Mouse (Mus musculus) lung, embryonic 15.5 days (tissue): ENCODE measurements around the gene Zfyve19. TPM values are rescaled to one million over a fixed set of nuclear protein-coding genes. Genes with fewer than 3 reads are reported as not detected.
A peak's percentile ranks its signal among the peaks of the same experiment; 100 is the strongest.

Experiments used
- ATAC-seq: fragments of 200-750 bp; cut with Nextera tagmentation; 2 replicates; pipeline ENCODE4 v1.8.0; 2017; ENCODE audit warnings: moderate number of reproducible peaks, borderline replicate concordance; ENCODE audit not compliant: low FRiP score, low TSS enrichment; ENCODE audit errors: extremely low read depth
- H3K27ac ChIP-seq: fragments of 300-500 bp; sonication (generic); 2 replicates; pipeline ENCODE4 v1.5.1; 2015; ENCODE audit warnings: moderate library complexity, mild to moderate bottlenecking, inconsistent platforms
- H3K27me3 ChIP-seq: fragments of 300-500 bp; sonication (generic); 2 replicates; pipeline ENCODE4 v1.6.1; 2015; ENCODE audit warnings: inconsistent platforms
- H3K36me3 ChIP-seq: fragments of 300-500 bp; sonication (generic); 2 replicates; pipeline ENCODE4 v1.6.1; 2015; ENCODE audit warnings: inconsistent platforms
- H3K4me1 ChIP-seq: fragments of 300-500 bp; sonication (generic); 2 replicates; pipeline ENCODE4 v1.6.1; 2015; ENCODE audit warnings: inconsistent platforms
- H3K4me2 ChIP-seq: fragments of 300-500 bp; sonication (generic); 2 replicates; pipeline ENCODE4 v1.6.1; 2015; ENCODE audit warnings: inconsistent platforms, mild to moderate bottlenecking, moderate library complexity
- H3K4me3 ChIP-seq: fragments of 300-500 bp; sonication (generic); 2 replicates; pipeline ENCODE4 v1.5.1; 2015; ENCODE audit warnings: mild to moderate bottlenecking, inconsistent platforms
- H3K9ac ChIP-seq: fragments of 300-500 bp; sonication (generic); 2 replicates; pipeline ENCODE4 v1.6.1; 2015; ENCODE audit warnings: inconsistent platforms
- H3K9me3 ChIP-seq: fragments of 300-500 bp; sonication (generic); 2 replicates; pipeline ENCODE4 v1.6.1; 2016; ENCODE audit warnings: inconsistent platforms
- WGBS: fragments of 180-500 bp; shearing (Covaris S2); methylation state at CpG from one replicate; pipeline ENCODE4 v1.1.7; 2015; 5-methylcytosine and 5-hydroxymethylcytosine counted together
- polyA plus RNA-seq: library from polyadenylated mRNA; unstranded; fragments of >200 nt; fragmentation: Nextera tagmentation; extraction: Ambion mirVana; gene quantifications from 2 replicates; pipeline ENCODE4 v1.2.1, GENCODE M21; 2015

Gene Zfyve19
- 42.6 and 53.4 TPM in 2 replicates for polyA plus RNA-seq

GRCm38 (mm10) chr2:119208344-119209175 is at the start of gene Zfyve19, which contains the start of gene Dnajc17:
Gene Zfyve19 (plus strand): TSS chr2:119208617.
Gene Dnajc17 (minus strand): TSS chr2:119208795.
- Histone ChIP-seq H3K27me3 (no peaks in the 10 kb centered on the region), H3K9ac (peak within 1 kb of the TSS; percentile 74), H3K4me1 (peaks cover 10% of the 10 kb centered on the region; the same call in 1 of the 2 replicates), H3K9me3 (no peaks in the 10 kb centered on the region), H3K36me3 (peaks cover 23% of the 10 kb centered on the region), H3K27ac (peak within 1 kb of the TSS; percentile 93), H3K4me2 (peak within 1 kb of the TSS; percentile 61), H3K4me3 (peak within 1 kb of the TSS; percentile 69)
- peak; percentile 96 for ATAC-seq
- WGBS = under 1% methylated on average over 51 of the region's 51 CpGs

GRCm38 (mm10) chr2:119161247-119161646 is 47.2 kb upstream of the Zfyve19 start:
- Histone ChIP-seq H3K9ac (no peak overlapping the region), H3K4me1 (no peaks in the 10 kb centered on the region), H3K4me3 (no peak overlapping the region), H3K27ac (peak overlapping the region; percentile 44; the same call in 1 of the 2 replicates), H3K9me3 (no peaks in the 10 kb centered on the region), H3K36me3 (no peaks in the 10 kb centered on the region), H3K4me2 (no peak overlapping the region), H3K27me3 (peaks cover 6% of the 10 kb centered on the region; the same call in 1 of the 2 replicates)
- no peak for ATAC-seq
- 16% methylated on average over 2 of the region's 2 CpGs for WGBS

GRCm38 (mm10) chr2:119163135-119163534 is 45.3 kb upstream of the Zfyve19 start:
- Histone ChIP-seq H3K9me3 (no peaks in the 10 kb centered on the region), H3K36me3 (no peaks in the 10 kb centered on the region), H3K27me3 (peaks cover 9% of the 10 kb centered on the region; the same call in 1 of the 2 replicates), H3K4me1 (peaks cover 14% of the 10 kb centered on the region), H3K27ac (no peak overlapping the region), H3K4me2 (no peak overlapping the region), H3K9ac (no peak overlapping the region), H3K4me3 (no peak overlapping the region)
- 49% methylated on average over 3 of the region's 3 CpGs for WGBS
- no peak for ATAC-seq

GRCm38 (mm10) chr2:119163999-119164398 is 44.4 kb upstream of the Zfyve19 start:
- no peak for ATAC-seq
- no peak overlapping the region for H3K27ac ChIP-seq
- WGBS = 82% methylated on average over 4 of the region's 4 CpGs
- no peak overlapping the region for H3K4me3 ChIP-seq
- H3K4me1 ChIP-seq = peaks cover 15% of the 10 kb centered on the region
- H3K27me3 ChIP-seq = peaks cover 11% of the 10 kb centered on the region; the same call in 1 of the 2 replicates
- H3K4me2 ChIP-seq = no peak overlapping the region
- no peaks in the 10 kb centered on the region for H3K9me3 ChIP-seq
- no peak overlapping the region for H3K9ac ChIP-seq
- no peaks in the 10 kb centered on the region for H3K36me3 ChIP-seq

GRCm38 (mm10) chr2:119165401-119165800 is 43.0 kb upstream of the Zfyve19 start:
- ATAC-seq = no peak
- Histone ChIP-seq H3K36me3 (no peaks in the 10 kb centered on the region), H3K4me2 (no peak overlapping the region), H3K27ac (no peak overlapping the region), H3K9me3 (no peaks in the 10 kb centered on the region), H3K4me3 (no peak overlapping the region), H3K4me1 (peaks cover 15% of the 10 kb centered on the region), H3K27me3 (peaks cover 11% of the 10 kb centered on the region; the same call in 1 of the 2 replicates), H3K9ac (no peak overlapping the region)

- no peaks in the 10 kb centered on the region for H3K36me3 ChIP-seq
Measured at GRCm38 (mm10) chr2:119166901-119167865, 41.2 kb upstream of the Zfyve19 start, which contains the start of gene Gchfr. Gene Gchfr (plus strand): TSS chr2:119167773.

GRCm38 (mm10) chr2:119167866-119168256 is 40.6 kb upstream of the Zfyve19 start:
- peaks cover 21% of the 10 kb centered on the region for H3K4me1 ChIP-seq
- H3K27ac ChIP-seq = no peak overlapping the region
- ATAC-seq = peak; percentile 32; the same call in 1 of the 2 replicates
- no peaks in the 10 kb centered on the region for H3K9me3 ChIP-seq
- H3K9ac ChIP-seq = peak overlapping the region; percentile 47
- 2% methylated on average over 26 of the region's 26 CpGs for WGBS
- H3K27me3 ChIP-seq = peaks cover 11% of the 10 kb centered on the region; the same call in 1 of the 2 replicates
- peak overlapping the region; percentile 55 for H3K4me3 ChIP-seq
- H3K4me2 ChIP-seq = peak overlapping the region; percentile 100
- no peaks in the 10 kb centered on the region for H3K36me3 ChIP-seq

More at GRCm38 (mm10) chr2:119166901-119167865, 41.2 kb upstream of the Zfyve19 start, which contains the start of gene Gchfr:
- Histone ChIP-seq H3K9me3 (no peaks in the 10 kb centered on the region), H3K9ac (peak within 1 kb of the TSS; percentile 47), H3K4me2 (peak within 1 kb of the TSS; percentile 100), H3K4me3 (peak within 1 kb of the TSS; percentile 55), H3K27me3 (peaks cover 11% of the 10 kb centered on the region; the same call in 1 of the 2 replicates), H3K4me1 (peaks cover 15% of the 10 kb centered on the region), H3K27ac (peak within 1 kb of the TSS; percentile 22; the same call in 1 of the 2 replicates)
- ATAC-seq = peak; percentile 83
- under 1% methylated on average over 60 of the region's 60 CpGs for WGBS

GRCm38 (mm10) chr2:119170282-119170681 is 38.1 kb upstream of the Zfyve19 start:
- peaks cover 30% of the 10 kb centered on the region for H3K4me1 ChIP-seq
- H3K36me3 ChIP-seq = no peaks in the 10 kb centered on the region
- no peak for ATAC-seq
- WGBS = 72% methylated on average over 2 of the region's 2 CpGs
- H3K4me3 ChIP-seq = no peak overlapping the region
- no peak overlapping the region for H3K9ac ChIP-seq
- H3K27me3 ChIP-seq = peaks cover 11% of the 10 kb centered on the region; the same call in 1 of the 2 replicates
- no peaks in the 10 kb centered on the region for H3K9me3 ChIP-seq
- no peak overlapping the region for H3K27ac ChIP-seq
- no peak overlapping the region for H3K4me2 ChIP-seq

- 42% methylated on average over 8 of the region's 8 CpGs for WGBS
- Histone ChIP-seq H3K9ac (no peak overlapping the region), H3K4me3 (no peak overlapping the region)
Measured at GRCm38 (mm10) chr2:119171574-119171973, 36.8 kb upstream of the Zfyve19 start.

GRCm38 (mm10) chr2:119172446-119172845 is 36.0 kb upstream of the Zfyve19 start:
- H3K4me2 ChIP-seq = no peak overlapping the region
- H3K9me3 ChIP-seq = no peaks in the 10 kb centered on the region
- no peaks in the 10 kb centered on the region for H3K36me3 ChIP-seq
- peak overlapping the region; percentile 6; the same call in 1 of the 2 replicates for H3K27ac ChIP-seq
- H3K4me3 ChIP-seq = no peak overlapping the region
- no peak overlapping the region for H3K9ac ChIP-seq
- 0 out of 2 replicates have a peak, but pooled peaks cover 5% of the 10 kb centered on the region for H3K27me3 ChIP-seq
- ATAC-seq = no peak
- 82% methylated on average over 7 of the region's 7 CpGs for WGBS
- peaks cover 22% of the 10 kb centered on the region for H3K4me1 ChIP-seq

More at GRCm38 (mm10) chr2:119171574-119171973, 36.8 kb upstream of the Zfyve19 start:
- Histone ChIP-seq H3K27ac (no peak overlapping the region), H3K36me3 (no peaks in the 10 kb centered on the region), H3K4me1 (peaks cover 31% of the 10 kb centered on the region), H3K4me2 (no peak overlapping the region), H3K9me3 (no peaks in the 10 kb centered on the region), H3K27me3 (0 out of 2 replicates have a peak, but pooled peaks cover 5% of the 10 kb centered on the region)
- ATAC-seq = no peak
